Mouse (Mus musculus): Measurements from ENCODE around the gene Lrsam1.

DNA sequence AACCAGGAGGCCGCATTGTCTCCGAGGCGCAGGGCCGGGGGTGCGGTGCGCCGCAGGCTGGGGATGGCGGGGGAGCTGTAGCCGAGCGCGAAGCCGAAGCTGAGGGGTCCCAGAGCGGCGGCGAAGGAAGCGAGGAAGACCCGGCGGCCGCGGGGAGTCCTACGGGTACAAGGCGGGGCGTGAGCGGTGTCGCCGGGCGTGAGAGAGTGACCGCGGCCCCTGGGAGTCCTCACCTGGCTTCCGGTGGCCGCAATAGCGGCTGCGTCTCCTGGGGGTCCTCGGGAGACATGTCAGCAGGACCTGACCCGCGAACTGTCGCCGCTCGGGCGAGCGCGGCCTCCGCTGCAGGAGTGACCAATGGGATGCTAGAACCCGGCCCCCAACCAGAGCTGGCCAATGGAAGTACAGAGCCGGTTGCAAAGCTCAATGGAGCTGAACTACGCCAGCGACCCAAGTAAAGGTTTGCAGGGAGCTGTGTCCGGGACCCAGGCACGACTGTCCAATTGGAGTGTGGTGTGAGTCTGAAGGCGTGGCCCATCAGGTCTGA lies 20.4 kb upstream of the Lrsam1 start, which contains the start of gene Slc2a8:
- TF ChIP-seq HCFC1 (IDR thresholded peaks at IDR 0.05; ENCODE audit: borderline replicate concordance, insufficient read depth, low read length) (no peak), ZNF384 (IDR thresholded peaks at IDR 0.05; ENCODE audit: low read depth, low read length) (no peak), ZC3H11A (IDR thresholded peaks at IDR 0.05; ENCODE audit: borderline replicate concordance, low read depth, low read length) (no peak)
